Mouse (Mus musculus) lung, embryonic 16.5 days (tissue): ENCODE data around the gene Ccdc148. TPM values are rescaled to one million over a fixed set of nuclear protein-coding genes. Genes with fewer than 3 reads are reported as not detected.

Experiments
- ATAC-seq: fragments of 200-750 bp; cut with Nextera tagmentation; 2 replicates; pipeline ENCODE4 v1.8.0; 2017; ENCODE audit warnings: low read depth, mild to moderate bottlenecking, moderate library complexity
- H3K27ac ChIP-seq: fragments of 300-500 bp; sonication (generic); 2 replicates; pipeline ENCODE4 v1.5.1; 2014; ENCODE audit warnings: mild to moderate bottlenecking, control low read depth, low read length
- H3K27me3 ChIP-seq: fragments of 300-500 bp; sonication (generic); 2 replicates; pipeline ENCODE4 v1.6.1; 2014; ENCODE audit warnings: low read depth, low read length, mixed read lengths; ENCODE audit not compliant: control insufficient read depth, insufficient read depth
- H3K36me3 ChIP-seq: fragments of 300-500 bp; sonication (generic); 2 replicates; pipeline ENCODE4 v1.6.1; 2014; ENCODE audit warnings: low read length; ENCODE audit not compliant: control insufficient read depth, insufficient read depth
- H3K4me1 ChIP-seq: fragments of 300-500 bp; sonication (generic); replicated peaks from 2 replicates; pipeline ENCODE4 v1.6.1; 2014; ENCODE audit warnings: low read length, mixed read lengths; ENCODE audit not compliant: control insufficient read depth, insufficient read depth
- H3K4me2 ChIP-seq: fragments of 300-500 bp; sonication (generic); 2 replicates; pipeline ENCODE4 v1.6.1; 2014; ENCODE audit warnings: low read depth, low read length, control low read depth
- H3K4me3 ChIP-seq: fragments of 300-500 bp; sonication (generic); 2 replicates; pipeline ENCODE4 v1.5.1; 2014; ENCODE audit warnings: mild to moderate bottlenecking, low read length, control low read depth
- H3K9ac ChIP-seq: fragments of 300-500 bp; sonication (generic); 2 replicates; pipeline ENCODE4 v1.6.1; 2014; ENCODE audit warnings: low read length, control low read depth
- H3K9me3 ChIP-seq: fragments of 300-500 bp; sonication (generic); 2 replicates; pipeline ENCODE4 v1.6.1; 2016; ENCODE audit warnings: low read length; ENCODE audit not compliant: control insufficient read depth
- WGBS: fragments of 180-500 bp; shearing (Covaris S2); extraction: QIAGEN DNeasy Blood & Tissue Kit; methylation state at CpG from one replicate; pipeline ENCODE4 v1.1.7; 2014; 5-methylcytosine and 5-hydroxymethylcytosine counted together
- polyA plus RNA-seq: library from polyadenylated mRNA; unstranded; fragments of >200 nt; fragmentation: Nextera tagmentation; extraction: Ambion mirVana; gene quantifications from 2 replicates; pipeline ENCODE4 v1.2.1, GENCODE M21; 2015

The Ccdc148 gene
- polyA plus RNA-seq, 1 experiment from 2014 or later: 2.1 TPM

GRCm38 (mm10) chr2:59006567-59007340, 153.7 kb downstream of the Ccdc148 start:
- Histone ChIP-seq H3K4me2 (no peak overlapping the region), H3K36me3 (no peaks in the 10 kb centered on the region), H3K4me3 (no peak overlapping the region), H3K27me3 (no peaks in the 10 kb centered on the region), H3K9me3 (no peaks in the 10 kb centered on the region), H3K4me1 (no peaks in the 10 kb centered on the region), H3K27ac (no peak overlapping the region), H3K9ac (no peak overlapping the region)
- 71% methylated on average over 8 of the region's 8 CpGs for WGBS
- ATAC-seq: no peak

- no peaks in the 10 kb centered on the region for H3K36me3 ChIP-seq
- no peak for ATAC-seq
Measured at GRCm38 (mm10) chr2:58997151-58997550, 163.3 kb downstream of the Ccdc148 start.

GRCm38 (mm10) chr2:58992431-58993191, 167.9 kb downstream of the Ccdc148 start:
- ATAC-seq: peak; percentile 45; the same call in 1 of the 2 replicates
- Histone ChIP-seq H3K4me2 (no peak overlapping the region), H3K27ac (no peak overlapping the region)

More at GRCm38 (mm10) chr2:58997151-58997550, 163.3 kb downstream of the Ccdc148 start:
- no peaks in the 10 kb centered on the region for H3K27me3 ChIP-seq
- 61% methylated on average over 2 of the region's 2 CpGs for WGBS
- no peaks in the 10 kb centered on the region; the same call in 1 of the 2 replicates for H3K4me1 ChIP-seq
- H3K4me3 ChIP-seq: no peak overlapping the region
- H3K27ac ChIP-seq: no peak overlapping the region
- no peak overlapping the region for H3K4me2 ChIP-seq
- H3K9me3 ChIP-seq: no peaks in the 10 kb centered on the region
- H3K9ac ChIP-seq: no peak overlapping the region

GRCm38 (mm10) chr2:58978095-58978494, 182.4 kb downstream of the Ccdc148 start:
- ATAC-seq: no peak
- Histone ChIP-seq H3K27ac (no peak overlapping the region), H3K27me3 (no peaks in the 10 kb centered on the region), H3K9ac (no peak overlapping the region), H3K36me3 (no peaks in the 10 kb centered on the region), H3K4me3 (no peak overlapping the region), H3K4me2 (no peak overlapping the region), H3K4me1 (no peaks in the 10 kb centered on the region), H3K9me3 (no peaks in the 10 kb centered on the region)
- 84% methylated on average over 7 of the region's 7 CpGs for WGBS

More at GRCm38 (mm10) chr2:58992431-58993191, 167.9 kb downstream of the Ccdc148 start:
- 43% methylated on average over 14 of the region's 14 CpGs for WGBS
- Histone ChIP-seq H3K36me3 (no peaks in the 10 kb centered on the region), H3K9ac (no peak overlapping the region), H3K4me3 (no peak overlapping the region), H3K27me3 (no peaks in the 10 kb centered on the region), H3K4me1 (no peaks in the 10 kb centered on the region; the same call in 1 of the 2 replicates), H3K9me3 (no peaks in the 10 kb centered on the region)

GRCm38 (mm10) chr2:58971507-58972275, 188.8 kb downstream of the Ccdc148 start:
- Histone ChIP-seq H3K9ac (no peak overlapping the region), H3K4me3 (no peak overlapping the region), H3K36me3 (no peaks in the 10 kb centered on the region), H3K4me1 (no peaks in the 10 kb centered on the region), H3K4me2 (0 out of 2 replicates have a peak overlapping the region, but pooled peaks have one; percentile 5), H3K27me3 (no peaks in the 10 kb centered on the region), H3K27ac (0 out of 2 replicates have a peak overlapping the region, but pooled peaks have one; percentile 18), H3K9me3 (no peaks in the 10 kb centered on the region)
- WGBS: 44% methylated on average over 9 of the region's 9 CpGs
- ATAC-seq: peak; percentile 52

- H3K27me3 ChIP-seq: no peaks in the 10 kb centered on the region
- 64% methylated on average over 2 of the region's 2 CpGs for WGBS
- no peak for ATAC-seq
Measured at GRCm38 (mm10) chr2:58956770-58957300, 203.6 kb downstream of the Ccdc148 start.

GRCm38 (mm10) chr2:58956351-58956750, 204.1 kb downstream of the Ccdc148 start:
- Histone ChIP-seq H3K36me3 (no peaks in the 10 kb centered on the region), H3K9me3 (no peaks in the 10 kb centered on the region; the same call in 1 of the 2 replicates), H3K27ac (no peak overlapping the region), H3K4me2 (no peak overlapping the region), H3K27me3 (no peaks in the 10 kb centered on the region), H3K4me3 (no peak overlapping the region), H3K4me1 (no peaks in the 10 kb centered on the region), H3K9ac (no peak overlapping the region)
- WGBS: 88% methylated on average over 2 of the region's 2 CpGs
- no peak for ATAC-seq

More at GRCm38 (mm10) chr2:58956770-58957300, 203.6 kb downstream of the Ccdc148 start:
- no peak overlapping the region for H3K9ac ChIP-seq
- no peak overlapping the region for H3K4me3 ChIP-seq
- H3K9me3 ChIP-seq: no peaks in the 10 kb centered on the region; the same call in 1 of the 2 replicates
- no peaks in the 10 kb centered on the region for H3K4me1 ChIP-seq
- no peak overlapping the region for H3K4me2 ChIP-seq
- H3K36me3 ChIP-seq: no peaks in the 10 kb centered on the region
- no peak overlapping the region for H3K27ac ChIP-seq

GRCm38 (mm10) chr2:58952101-58952500, 208.4 kb downstream of the Ccdc148 start:
- Histone ChIP-seq H3K27ac (no peak overlapping the region), H3K9me3 (no peaks in the 10 kb centered on the region; the same call in 1 of the 2 replicates), H3K27me3 (no peaks in the 10 kb centered on the region), H3K4me2 (no peak overlapping the region), H3K4me3 (no peak overlapping the region), H3K36me3 (no peaks in the 10 kb centered on the region), H3K9ac (no peak overlapping the region), H3K4me1 (no peaks in the 10 kb centered on the region)
- ATAC-seq: no peak
- WGBS: 91% methylated on average over 3 of the region's 3 CpGs
